Mouse (Mus musculus) lung, postnatal 0 days (tissue): ENCODE results near the gene Mgst2.

ENCODE experiments used
- CTCF ChIP-seq: IDR thresholded peaks from 2 replicates; pipeline ENCODE4 v1.5.1; 2016; ENCODE audit warnings: antibody characterized with exemption, mild to moderate bottlenecking
- EP300 ChIP-seq: IDR thresholded peaks from 2 replicates; pipeline ENCODE4 v1.6.1; 2016; ENCODE audit warnings: antibody characterized with exemption, mild to moderate bottlenecking, control low read depth

DNA sequence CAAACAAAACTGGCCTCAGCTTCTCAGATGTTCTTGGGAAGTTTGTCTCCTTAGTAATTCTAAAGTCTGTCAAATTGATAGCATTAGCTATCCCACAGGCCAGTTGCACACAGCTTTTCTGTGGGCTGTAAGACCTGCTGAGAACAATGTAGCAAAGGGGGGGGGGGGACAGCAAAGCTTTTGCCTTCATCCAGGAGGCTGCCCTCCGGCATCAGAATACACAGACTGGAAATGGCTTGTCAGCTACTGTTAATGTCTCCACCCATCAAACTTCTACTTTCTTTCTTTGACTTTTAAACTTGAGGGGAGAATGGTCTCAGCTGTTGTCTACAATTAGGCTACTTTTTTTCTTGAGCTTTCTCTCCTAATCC, 48.2 kb downstream of the Mgst2 start:
- TF ChIP-seq CTCF (no peak), EP300 (no peak)
